Mouse (Mus musculus): ENCODE data around the gene Prkg1. TPM values are rescaled to one million over a fixed set of nuclear protein-coding genes. Genes with fewer than 3 reads are reported as not detected.

The Prkg1 gene
- polyA plus RNA-seq, 1 experiment from 2014 or later, result 7.1 TPM

- Histone ChIP-seq H3K36me3 (replicated peaks; ENCODE audit: control insufficient read depth, insufficient read depth, low read depth, low read length) (no peaks in the 10 kb centered on the region), H3K27me3 (ENCODE audit: control insufficient read depth, insufficient read depth, low read length) (no peaks in the 10 kb centered on the region), H3K4me3 (ENCODE audit: low read depth, low read length) (no peak overlapping the region), H3K4me2 (ENCODE audit: low read depth, low read length) (no peak overlapping the region), H3K27ac (replicated peaks; ENCODE audit: low read depth, low read length) (no peak overlapping the region), H3K9ac (replicated peaks; ENCODE audit: low read length) (no peak overlapping the region), H3K9me3 (replicated peaks; ENCODE audit: control insufficient read depth, low read length) (no peaks in the 10 kb centered on the region), H3K4me1 (ENCODE audit: control insufficient read depth, insufficient read depth, low read length) (no peaks in the 10 kb centered on the region)
- DNase-seq (ENCODE audit: low spot score) (no peak), ATAC-seq (replicated peaks; ENCODE audit: insufficient number of reproducible peaks, low FRiP score, low TSS enrichment, low read depth) (no peak)
- WGBS, result 92% methylated on average over 3 of the region's 3 CpGs
Observed at GRCm38 (mm10) chr19:31304760-31305159, 460.1 kb downstream of the Prkg1 start.

- no peaks in the 10 kb centered on the region for H3K27me3 ChIP-seq (ENCODE audit: control insufficient read depth, insufficient read depth, low read length)
- H3K27ac ChIP-seq (replicated peaks; ENCODE audit: low read depth, low read length), result no peak overlapping the region
- DNase-seq (ENCODE audit: low spot score) (no peak), ATAC-seq (replicated peaks; ENCODE audit: insufficient number of reproducible peaks, low FRiP score, low TSS enrichment, low read depth) (no peak)
- WGBS, result 76% methylated on average over 2 of the region's 2 CpGs
- no peak overlapping the region for H3K4me3 ChIP-seq (ENCODE audit: low read depth, low read length)
- H3K4me1 ChIP-seq (ENCODE audit: control insufficient read depth, insufficient read depth, low read length), result no peaks in the 10 kb centered on the region
- no peaks in the 10 kb centered on the region for H3K9me3 ChIP-seq (replicated peaks; ENCODE audit: control insufficient read depth, low read length)
- no peak overlapping the region for H3K9ac ChIP-seq (replicated peaks; ENCODE audit: low read length)
- H3K4me2 ChIP-seq (ENCODE audit: low read depth, low read length), result no peak overlapping the region
- H3K36me3 ChIP-seq (replicated peaks; ENCODE audit: control insufficient read depth, insufficient read depth, low read depth, low read length), result no peaks in the 10 kb centered on the region
Observed at GRCm38 (mm10) chr19:31291231-31291630, 473.6 kb downstream of the Prkg1 start.

DNA sequence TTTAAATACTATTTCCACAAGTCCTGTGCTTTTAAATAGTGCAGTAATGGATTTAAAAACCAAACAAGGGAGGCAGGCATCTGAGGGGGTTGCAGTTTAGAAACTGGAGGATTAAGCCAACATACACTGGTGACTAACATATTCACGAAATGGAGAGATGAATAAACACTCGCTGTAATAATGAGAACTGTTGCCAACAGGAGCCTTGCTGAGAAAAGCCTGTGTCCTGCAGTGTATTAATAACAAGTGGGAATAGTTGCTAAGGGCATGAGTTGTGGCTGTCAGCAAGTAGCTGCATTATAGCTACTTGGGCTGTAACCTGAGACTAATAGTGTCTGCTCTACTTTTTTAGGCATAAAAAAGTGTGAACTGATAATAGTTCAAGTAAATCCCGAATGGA, 480.3 kb downstream of the Prkg1 start:
- Histone ChIP-seq H3K9ac (replicated peaks; ENCODE audit: low read length) (no peak overlapping the region), H3K36me3 (replicated peaks; ENCODE audit: control insufficient read depth, insufficient read depth, low read depth, low read length) (no peaks in the 10 kb centered on the region), H3K4me2 (ENCODE audit: low read depth, low read length) (no peak overlapping the region), H3K27ac (replicated peaks; ENCODE audit: low read depth, low read length) (no peak overlapping the region), H3K9me3 (replicated peaks; ENCODE audit: control insufficient read depth, low read length) (no peaks in the 10 kb centered on the region), H3K4me3 (ENCODE audit: low read depth, low read length) (no peak overlapping the region), H3K4me1 (ENCODE audit: control insufficient read depth, insufficient read depth, low read length) (no peaks in the 10 kb centered on the region), H3K27me3 (ENCODE audit: control insufficient read depth, insufficient read depth, low read length) (no peaks in the 10 kb centered on the region)
- no peak for ATAC-seq (replicated peaks; ENCODE audit: insufficient number of reproducible peaks, low FRiP score, low TSS enrichment, low read depth)
- 51% methylated on average over 3 of the region's 3 CpGs for WGBS
- peak; percentile 4 for DNase-seq (ENCODE audit: low spot score)

DNA sequence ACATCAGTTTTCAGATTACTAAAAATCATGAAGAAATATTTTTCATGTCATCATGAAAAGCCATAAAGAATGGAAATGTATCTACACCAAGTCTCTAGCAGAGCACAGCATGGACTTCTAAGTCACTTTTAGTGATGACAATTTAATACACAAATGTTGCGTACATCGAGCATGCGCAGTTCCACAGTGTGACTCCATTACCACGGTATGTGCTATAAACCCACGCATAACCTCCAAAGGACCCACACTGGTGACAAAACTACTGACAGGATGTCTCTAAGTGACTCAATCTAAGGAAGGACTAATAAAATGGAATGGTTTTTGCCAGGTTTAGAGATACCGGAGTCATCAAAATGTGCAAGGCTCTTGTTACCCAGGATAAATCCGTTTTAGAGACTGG, 480.7 kb downstream of the Prkg1 start:
- H3K4me3 ChIP-seq (ENCODE audit: low read depth, low read length), result no peak overlapping the region
- ATAC-seq (replicated peaks; ENCODE audit: insufficient number of reproducible peaks, low FRiP score, low TSS enrichment, low read depth), result no peak
- 94% methylated on average over 7 of the region's 7 CpGs for WGBS
- no peaks in the 10 kb centered on the region for H3K9me3 ChIP-seq (replicated peaks; ENCODE audit: control insufficient read depth, low read length)
- no peak overlapping the region for H3K27ac ChIP-seq (replicated peaks; ENCODE audit: low read depth, low read length)
- no peaks in the 10 kb centered on the region for H3K36me3 ChIP-seq (replicated peaks; ENCODE audit: control insufficient read depth, insufficient read depth, low read depth, low read length)
- no peak for DNase-seq (ENCODE audit: low spot score)
- no peaks in the 10 kb centered on the region for H3K27me3 ChIP-seq (ENCODE audit: control insufficient read depth, insufficient read depth, low read length)
- H3K9ac ChIP-seq (replicated peaks; ENCODE audit: low read length), result no peak overlapping the region
- H3K4me1 ChIP-seq (ENCODE audit: control insufficient read depth, insufficient read depth, low read length), result no peaks in the 10 kb centered on the region
- no peak overlapping the region for H3K4me2 ChIP-seq (ENCODE audit: low read depth, low read length)

DNA sequence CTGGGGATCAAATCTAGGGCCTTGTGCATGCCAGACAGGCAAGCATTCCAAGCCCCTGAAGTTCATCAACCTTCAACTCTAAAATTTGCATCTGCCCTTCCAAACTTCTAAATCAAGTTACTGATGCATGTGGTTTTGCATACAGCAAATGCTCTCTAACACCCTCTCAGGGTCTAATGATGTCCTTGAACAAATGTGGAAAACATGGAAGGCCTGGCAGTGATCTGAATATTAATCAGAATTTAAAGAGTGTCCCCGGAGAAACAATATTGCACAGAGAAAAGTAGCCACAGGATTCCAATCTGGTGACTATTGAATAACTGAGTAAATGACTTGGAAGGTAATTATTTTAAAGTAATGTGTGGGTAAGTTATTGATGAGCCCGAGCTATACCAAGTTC, 481.2 kb downstream of the Prkg1 start:
- Histone ChIP-seq H3K27ac (replicated peaks; ENCODE audit: low read depth, low read length) (no peak overlapping the region), H3K27me3 (ENCODE audit: control insufficient read depth, insufficient read depth, low read length) (no peaks in the 10 kb centered on the region), H3K4me1 (ENCODE audit: control insufficient read depth, insufficient read depth, low read length) (no peaks in the 10 kb centered on the region), H3K4me3 (ENCODE audit: low read depth, low read length) (no peak overlapping the region), H3K36me3 (replicated peaks; ENCODE audit: control insufficient read depth, insufficient read depth, low read depth, low read length) (no peaks in the 10 kb centered on the region), H3K9me3 (replicated peaks; ENCODE audit: control insufficient read depth, low read length) (no peaks in the 10 kb centered on the region), H3K4me2 (ENCODE audit: low read depth, low read length) (no peak overlapping the region), H3K9ac (replicated peaks; ENCODE audit: low read length) (no peak overlapping the region)
- WGBS, result 77% methylated on average over 2 of the region's 2 CpGs
- no peak for ATAC-seq (replicated peaks; ENCODE audit: insufficient number of reproducible peaks, low FRiP score, low TSS enrichment, low read depth)
- no peak for DNase-seq (ENCODE audit: low spot score)

DNA sequence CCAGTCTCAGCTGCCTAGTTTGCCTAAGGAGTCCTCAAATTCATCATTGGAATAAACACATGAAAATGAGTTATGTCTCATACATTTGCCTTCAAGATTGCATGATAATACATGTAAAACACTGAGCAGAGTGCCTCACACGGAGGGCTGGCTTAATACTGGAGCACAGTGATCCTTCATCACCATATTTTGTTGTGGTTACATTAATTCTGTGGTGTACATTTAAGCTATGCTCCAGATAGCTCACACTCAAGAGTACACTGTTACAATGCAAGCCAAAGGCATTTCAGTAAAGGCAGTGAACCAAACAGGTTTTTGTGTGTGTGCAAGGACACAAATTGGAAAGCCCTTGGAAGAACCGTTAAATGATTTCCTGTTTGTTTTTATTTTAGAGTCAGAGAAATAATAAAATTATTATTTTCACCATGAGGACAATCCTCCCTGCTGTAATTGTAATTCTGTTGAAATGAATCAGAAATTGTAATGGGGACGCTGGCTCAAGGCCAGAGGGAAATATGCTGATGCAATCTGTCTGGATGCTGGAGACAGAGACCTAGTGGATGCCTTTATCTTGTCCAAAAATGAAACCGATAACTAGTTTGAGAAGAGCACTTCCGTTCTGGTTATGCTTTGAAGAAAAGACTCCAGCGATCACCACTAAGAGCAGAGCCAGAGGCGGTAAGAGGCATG, 484.9 kb downstream of the Prkg1 start:
- no peak overlapping the region for H3K4me3 ChIP-seq (ENCODE audit: low read depth, low read length)
- no peaks in the 10 kb centered on the region for H3K4me1 ChIP-seq (ENCODE audit: control insufficient read depth, insufficient read depth, low read length)
- DNase-seq (ENCODE audit: low spot score) (no peak), ATAC-seq (replicated peaks; ENCODE audit: insufficient number of reproducible peaks, low FRiP score, low TSS enrichment, low read depth) (no peak)
- no peak overlapping the region for H3K9ac ChIP-seq (replicated peaks; ENCODE audit: low read length)
- H3K4me2 ChIP-seq (ENCODE audit: low read depth, low read length), result no peak overlapping the region
- no peaks in the 10 kb centered on the region for H3K27me3 ChIP-seq (ENCODE audit: control insufficient read depth, insufficient read depth, low read length)
- H3K36me3 ChIP-seq (replicated peaks; ENCODE audit: control insufficient read depth, insufficient read depth, low read depth, low read length), result no peaks in the 10 kb centered on the region
- H3K9me3 ChIP-seq (replicated peaks; ENCODE audit: control insufficient read depth, low read length), result no peaks in the 10 kb centered on the region
- 90% methylated on average over 7 of the region's 7 CpGs for WGBS
- no peak overlapping the region for H3K27ac ChIP-seq (replicated peaks; ENCODE audit: low read depth, low read length)

DNA sequence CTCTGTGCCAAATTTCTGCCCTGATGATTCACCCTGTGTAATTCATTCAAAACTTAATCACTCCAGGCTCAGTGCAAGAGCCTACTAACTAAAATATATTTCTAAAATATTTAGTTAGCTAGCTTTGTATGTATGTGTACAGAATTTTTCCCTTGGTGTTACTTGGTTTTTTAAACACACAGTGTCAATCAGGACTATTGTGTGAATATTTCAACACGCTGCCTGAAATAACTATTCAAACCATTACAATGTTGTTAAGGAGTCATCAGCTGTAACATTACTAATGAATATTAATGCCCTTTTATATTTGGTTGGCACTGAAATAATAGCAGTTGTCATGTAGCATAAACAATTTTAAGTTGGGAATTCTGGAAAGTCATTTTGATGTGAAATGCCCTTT, 502.4 kb downstream of the Prkg1 start:
- DNase-seq (ENCODE audit: low spot score) (no peak), ATAC-seq (replicated peaks; ENCODE audit: insufficient number of reproducible peaks, low FRiP score, low TSS enrichment, low read depth) (no peak)
- WGBS, result 86% methylated on average over 1 of the region's 1 CpGs
- Histone ChIP-seq H3K4me1 (ENCODE audit: control insufficient read depth, insufficient read depth, low read length) (no peaks in the 10 kb centered on the region), H3K4me2 (ENCODE audit: low read depth, low read length) (no peak overlapping the region), H3K4me3 (ENCODE audit: low read depth, low read length) (no peak overlapping the region), H3K9ac (replicated peaks; ENCODE audit: low read length) (no peak overlapping the region), H3K36me3 (replicated peaks; ENCODE audit: control insufficient read depth, insufficient read depth, low read depth, low read length) (no peaks in the 10 kb centered on the region), H3K27me3 (ENCODE audit: control insufficient read depth, insufficient read depth, low read length) (no peaks in the 10 kb centered on the region), H3K27ac (replicated peaks; ENCODE audit: low read depth, low read length) (no peak overlapping the region), H3K9me3 (replicated peaks; ENCODE audit: control insufficient read depth, low read length) (no peaks in the 10 kb centered on the region)

DNA sequence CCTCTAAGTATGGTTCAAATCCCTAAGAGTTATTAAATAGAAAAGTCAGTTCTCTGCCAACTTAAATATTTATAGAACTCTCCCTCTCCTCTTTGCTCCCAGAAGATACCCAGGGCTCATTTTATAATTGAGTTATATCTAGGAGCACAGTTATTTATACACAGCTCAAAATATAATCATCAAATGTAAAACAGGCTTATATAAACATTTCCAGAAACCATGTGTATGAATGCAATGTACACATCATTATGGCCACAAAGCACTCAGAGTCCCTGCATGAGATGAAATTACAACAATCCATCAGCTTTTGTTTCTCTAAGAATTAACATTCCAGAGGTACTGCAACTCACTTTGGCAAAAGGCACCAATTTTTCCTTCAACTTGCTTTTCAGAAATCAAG, 504.3 kb downstream of the Prkg1 start:
- ATAC-seq (replicated peaks; ENCODE audit: insufficient number of reproducible peaks, low FRiP score, low TSS enrichment, low read depth), result no peak
- Histone ChIP-seq H3K36me3 (replicated peaks; ENCODE audit: control insufficient read depth, insufficient read depth, low read depth, low read length) (no peaks in the 10 kb centered on the region), H3K27me3 (ENCODE audit: control insufficient read depth, insufficient read depth, low read length) (no peaks in the 10 kb centered on the region), H3K4me3 (ENCODE audit: low read depth, low read length) (no peak overlapping the region), H3K9me3 (replicated peaks; ENCODE audit: control insufficient read depth, low read length) (no peaks in the 10 kb centered on the region), H3K9ac (replicated peaks; ENCODE audit: low read length) (no peak overlapping the region), H3K27ac (replicated peaks; ENCODE audit: low read depth, low read length) (no peak overlapping the region), H3K4me2 (ENCODE audit: low read depth, low read length) (no peak overlapping the region), H3K4me1 (ENCODE audit: control insufficient read depth, insufficient read depth, low read length) (no peaks in the 10 kb centered on the region)
- no peak for DNase-seq (ENCODE audit: low spot score)
